Mouse (Mus musculus) ES-E14 (cell line): ENCODE data around the gene Crygs. TPM values are rescaled to one million over a fixed set of nuclear protein-coding genes. Genes with fewer than 3 reads are reported as not detected.

ENCODE experiments used
- DNase-seq: peaks from one replicate; pipeline ENCODE4 v3.0.0-alpha.2; 2013; ENCODE audit warnings: low read depth, low spot score
- H3K27ac ChIP-seq: 2 replicates; pipeline ENCODE4 v1.5.1; 2012; ENCODE audit warnings: low read depth, mild to moderate bottlenecking, low read length, moderate library complexity, mixed read lengths; ENCODE audit not compliant: poor library complexity, insufficient read depth, severe bottlenecking
- H3K36me3 ChIP-seq: 2 replicates; pipeline ENCODE4 v1.6.1; 2012; ENCODE audit warnings: mild to moderate bottlenecking, low read length, moderate library complexity, mixed read lengths; ENCODE audit not compliant: control insufficient read depth, poor library complexity, insufficient read depth, severe bottlenecking
- H3K4me1 ChIP-seq, 2 experiments: fragments of 150-350 bp in 1 of 2; sonication (generic) in 1 of 2; 2 replicates each; pipeline ENCODE4 v1.6.1; 2012; ENCODE audit warnings: low read length in 2 of 2, mild to moderate bottlenecking in 1 of 2, mixed read lengths in 1 of 2; ENCODE audit not compliant: control insufficient read depth in 2 of 2, insufficient read depth in 2 of 2, poor library complexity in 1 of 2
- H3K4me3 ChIP-seq, 2 experiments: fragments of 150-350 bp in 1 of 2; sonication (generic) in 1 of 2; 2 replicates each; pipeline ENCODE4 v1.5.1; 2012; ENCODE audit warnings: low read length in 2 of 2, low read depth in 1 of 2, mild to moderate bottlenecking in 1 of 2, mixed read lengths in 1 of 2; ENCODE audit not compliant: insufficient read depth in 1 of 2, poor library complexity in 1 of 2, severe bottlenecking in 1 of 2
- H3K9ac ChIP-seq: 2 replicates; pipeline ENCODE4 v1.6.1; 2012; ENCODE audit warnings: low read depth, mild to moderate bottlenecking, low read length, mixed read lengths; ENCODE audit not compliant: poor library complexity, insufficient read depth, severe bottlenecking
- H3K9me3 ChIP-seq: fragments of 150-350 bp; sonication (generic); 2 replicates; pipeline ENCODE4 v1.6.1; 2012; ENCODE audit warnings: low read depth, mild to moderate bottlenecking, low read length; ENCODE audit not compliant: control insufficient read depth, insufficient read depth
- CHD2 ChIP-seq: IDR thresholded peaks from 2 replicates; pipeline ENCODE4 v1.6.1; 2014; ENCODE audit warnings: mild to moderate bottlenecking, low read depth, low read length, inconsistent platforms
- HCFC1 ChIP-seq: IDR thresholded peaks from 2 replicates; pipeline ENCODE4 v1.6.1; 2012; ENCODE audit warnings: low read length, inconsistent platforms, borderline replicate concordance; ENCODE audit not compliant: insufficient read depth
- MAFK ChIP-seq: IDR thresholded peaks from 2 replicates; pipeline ENCODE4 v1.6.1; 2014; ENCODE audit warnings: mild to moderate bottlenecking, low read depth, low read length, inconsistent platforms; ENCODE audit not compliant: insufficient read depth
- ZC3H11A ChIP-seq: IDR thresholded peaks from 2 replicates; pipeline ENCODE4 v1.6.1; 2012; ENCODE audit warnings: low read depth, mild to moderate bottlenecking, inconsistent platforms, low read length, borderline replicate concordance
- ZNF384 ChIP-seq: IDR thresholded peaks from 2 replicates; pipeline ENCODE4 v1.6.1; 2012; ENCODE audit warnings: low read depth, low read length, inconsistent platforms
- in situ Hi-C, 2 experiments: fragments of 600-800 bp; cut with MboI; formaldehyde crosslinking; loops; one replicate each; pipeline ENCODE4 v1.15.1; 2025; ENCODE audit warnings: low sequenced_read_pairs in 2 of 2, inconsistent platforms in 1 of 2; ENCODE audit not compliant: unreplicated experiment in 2 of 2
- total RNA-seq: library from RNA; depleted of rRNA; stranded (reverse); fragments of 300-350 nt; gene quantifications from 2 replicates; pipeline ENCODE4 v1.2.3, GENCODE M21; 2012

Crygs gene
- total RNA-seq, 1 experiment, result not detected

GRCm38 (mm10) chr16:22820731-22821130 lies 9.4 kb upstream of the Crygs start:
- Histone ChIP-seq H3K36me3 (peaks cover 9% of the 10 kb centered on the region), H3K9ac (no peak overlapping the region), H3K4me1 (no peaks in the 10 kb centered on the region), H3K9me3 (no peaks in the 10 kb centered on the region), H3K27ac (no peak overlapping the region), H3K4me3 (no peak overlapping the region)
- no peak for TF ChIP-seq HCFC1
- no peak; the same call in 1 of the 2 replicates for TF ChIP-seq ZC3H11A
- TF ChIP-seq MAFK, result no peak
- no peak for TF ChIP-seq ZNF384
- TF ChIP-seq CHD2, result no peak
- in situ Hi-C loops, result loop anchor here in 1 of 2 experiments (25.0 kb wide), 2 partner anchors 233 to 508 kb away; no protein-coding TSS in a partner anchor
- DNase-seq, result no peak

- Histone ChIP-seq H3K36me3 (no peaks in the 10 kb centered on the region), H3K9me3 (no peaks in the 10 kb centered on the region), H3K4me1 (no peaks in the 10 kb centered on the region), H3K9ac (no peak overlapping the region), H3K4me3 (no peak overlapping the region), H3K27ac (no peak overlapping the region)
- in situ Hi-C loops, result loop anchor here (10.0 to 25.0 kb wide), 3 partner anchors 220 to 495 kb away; no protein-coding TSS in a partner anchor
- peak; percentile 48 for DNase-seq
- TF ChIP-seq ZC3H11A (peak; percentile 78), HCFC1 (no peak)
Observed at GRCm38 (mm10) chr16:22807468-22808070, 3.8 kb downstream of the Crygs start.

DNA sequence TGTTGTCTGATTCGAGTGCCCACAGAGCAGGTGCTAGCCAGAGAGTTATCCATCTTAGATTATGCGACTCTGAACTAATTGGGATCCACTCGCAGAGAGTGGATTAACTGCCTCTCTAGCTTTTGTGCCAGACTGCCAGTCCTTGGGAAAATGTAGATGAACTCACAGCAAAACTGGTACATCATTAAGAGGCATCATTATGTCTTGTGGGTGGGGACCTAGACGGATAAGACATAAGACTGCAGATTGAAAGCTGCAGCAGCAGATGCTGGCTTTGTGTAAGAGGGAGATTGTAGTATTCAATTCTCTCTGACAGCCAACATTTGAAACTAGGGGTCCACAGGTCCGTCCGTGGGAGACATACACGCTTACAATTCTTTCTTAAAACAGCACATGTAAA lies 8.6 kb downstream of the Crygs start:
- H3K9ac ChIP-seq, result no peak overlapping the region
- H3K9me3 ChIP-seq, result no peaks in the 10 kb centered on the region
- no peak overlapping the region for H3K4me3 ChIP-seq
- H3K4me1 ChIP-seq, result peaks cover 2 to 16% of the 10 kb centered on the region in 2 experiments; a peak in 2 of 4 replicates
- no peak for TF ChIP-seq ZNF384
- no peak for TF ChIP-seq HCFC1
- TF ChIP-seq MAFK, result no peak
- TF ChIP-seq CHD2, result no peak
- TF ChIP-seq ZC3H11A, result no peak
- no peak overlapping the region for H3K27ac ChIP-seq
- in situ Hi-C loops, result loop anchor here (5.0 to 25.0 kb wide), 4 partner anchors 215 to 490 kb away; no protein-coding TSS in a partner anchor
- no peaks in the 10 kb centered on the region for H3K36me3 ChIP-seq
- no peak for DNase-seq

DNA sequence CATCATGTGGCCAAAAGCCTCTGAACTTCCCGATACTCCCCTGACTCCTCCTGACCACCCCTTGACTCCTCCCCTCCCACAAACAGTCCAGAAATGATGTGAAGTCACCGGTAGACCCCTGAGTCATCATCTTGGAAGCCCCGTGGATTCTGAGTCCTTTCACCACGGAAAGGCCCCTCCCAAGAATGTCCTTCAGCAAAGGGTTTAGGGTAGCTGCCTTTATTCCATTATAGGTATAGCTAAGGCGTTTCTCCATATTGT lies 10.6 kb downstream of the Crygs start:
- Histone ChIP-seq H3K27ac (no peak overlapping the region), H3K36me3 (no peaks in the 10 kb centered on the region), H3K9me3 (no peaks in the 10 kb centered on the region), H3K9ac (no peak overlapping the region), H3K4me3 (no peak overlapping the region), H3K4me1 (peaks cover 2 to 16% of the 10 kb centered on the region in 2 experiments; a peak in 2 of 4 replicates)
- no peak for TF ChIP-seq ZC3H11A
- TF ChIP-seq MAFK, result peak; percentile 35
- in situ Hi-C loops, result loop anchor here (5.0 to 25.0 kb wide), 4 partner anchors 213 to 488 kb away; no protein-coding TSS in a partner anchor
- DNase-seq, result peak; percentile 41

DNA sequence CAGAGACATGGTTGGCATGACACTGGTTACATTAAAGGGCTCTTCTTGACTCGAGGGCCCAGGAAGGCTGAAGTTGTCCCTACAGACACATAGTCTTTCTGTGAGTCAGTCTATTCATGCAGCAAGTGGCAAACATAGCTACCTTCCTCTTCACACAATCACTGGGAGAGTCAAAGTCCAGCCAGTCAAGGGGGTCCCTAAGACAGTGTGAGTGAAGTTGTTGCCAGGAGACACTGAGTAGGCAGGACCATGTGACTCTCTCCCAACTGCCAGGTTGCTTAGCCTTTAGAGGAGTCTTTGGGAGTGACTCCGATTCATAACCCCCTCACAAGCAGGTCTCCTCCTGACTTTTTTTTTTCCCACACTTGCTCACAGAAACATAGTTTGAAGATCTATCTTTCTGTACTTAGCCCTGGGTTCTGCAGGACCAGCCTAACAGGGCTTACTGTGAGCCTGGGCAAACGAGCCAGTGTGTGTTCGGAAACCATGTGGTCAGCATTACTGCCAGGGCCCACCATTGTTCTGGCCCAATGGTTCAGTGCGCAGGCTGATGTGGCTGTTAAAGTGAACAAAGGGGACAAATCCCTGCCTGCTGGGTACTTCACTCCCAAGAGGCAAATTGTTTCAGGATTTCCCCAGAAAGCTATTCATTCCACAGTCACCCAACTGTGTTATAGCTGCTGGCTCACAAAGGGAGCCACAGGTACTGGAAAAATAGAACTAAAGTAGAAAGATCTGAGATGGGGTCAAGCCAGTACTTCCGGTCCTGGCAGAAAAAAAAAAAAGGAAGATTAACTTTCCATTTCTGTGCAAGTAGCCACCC lies 11.1 kb downstream of the Crygs start:
- peak; percentile 62 for DNase-seq
- in situ Hi-C loops, result loop anchor here (5.0 to 25.0 kb wide), 4 partner anchors 213 to 488 kb away; no protein-coding TSS in a partner anchor
- no peak overlapping the region for H3K4me3 ChIP-seq

More for the DNA sequence above, 11.1 kb downstream of the Crygs start:
- Histone ChIP-seq H3K27ac (no peak overlapping the region), H3K36me3 (no peaks in the 10 kb centered on the region), H3K9me3 (no peaks in the 10 kb centered on the region), H3K9ac (no peak overlapping the region), H3K4me1 (peaks cover 2 to 16% of the 10 kb centered on the region in 2 experiments; a peak in 2 of 4 replicates)
- TF ChIP-seq MAFK, result peak; percentile 29; the same call in 1 of the 2 replicates
- TF ChIP-seq ZC3H11A, result no peak
- peak; percentile 95 for TF ChIP-seq ZNF384
- peak; percentile 61; the same call in 1 of the 2 replicates for TF ChIP-seq CHD2
